Mouse (Mus musculus) cerebral cortex, adult 2 months (tissue): ENCODE results near the gene Ptf1a.

Experiments used
- WGBS: fragments of 180-500 bp; shearing (Covaris S2); methylation state at CpG from one replicate; pipeline ENCODE4 v1.1.7; 2018; 5-methylcytosine and 5-hydroxymethylcytosine counted together

Ptf1a gene

GRCm38 (mm10) chr2:19455228-19455627, 9.8 kb downstream of the Ptf1a start:
- WGBS, result 4% methylated on average over 5 of the region's 5 CpGs

GRCm38 (mm10) chr2:19455857-19456482, 10.5 kb downstream of the Ptf1a start:
- 10% methylated on average over 10 of the region's 10 CpGs for WGBS

GRCm38 (mm10) chr2:19458785-19459184, 13.3 kb downstream of the Ptf1a start:
- WGBS, result 65% methylated on average over 2 of the region's 2 CpGs

- WGBS, result 45% methylated on average over 2 of the region's 2 CpGs
Observed at GRCm38 (mm10) chr2:19461940-19462339, 16.5 kb downstream of the Ptf1a start.

GRCm38 (mm10) chr2:19490262-19490661, 44.8 kb downstream of the Ptf1a start:
- 92% methylated on average over 3 of the region's 3 CpGs for WGBS
